ENCODE assay signal across 26 mouse cellular contexts in the genomic region with DNA sequence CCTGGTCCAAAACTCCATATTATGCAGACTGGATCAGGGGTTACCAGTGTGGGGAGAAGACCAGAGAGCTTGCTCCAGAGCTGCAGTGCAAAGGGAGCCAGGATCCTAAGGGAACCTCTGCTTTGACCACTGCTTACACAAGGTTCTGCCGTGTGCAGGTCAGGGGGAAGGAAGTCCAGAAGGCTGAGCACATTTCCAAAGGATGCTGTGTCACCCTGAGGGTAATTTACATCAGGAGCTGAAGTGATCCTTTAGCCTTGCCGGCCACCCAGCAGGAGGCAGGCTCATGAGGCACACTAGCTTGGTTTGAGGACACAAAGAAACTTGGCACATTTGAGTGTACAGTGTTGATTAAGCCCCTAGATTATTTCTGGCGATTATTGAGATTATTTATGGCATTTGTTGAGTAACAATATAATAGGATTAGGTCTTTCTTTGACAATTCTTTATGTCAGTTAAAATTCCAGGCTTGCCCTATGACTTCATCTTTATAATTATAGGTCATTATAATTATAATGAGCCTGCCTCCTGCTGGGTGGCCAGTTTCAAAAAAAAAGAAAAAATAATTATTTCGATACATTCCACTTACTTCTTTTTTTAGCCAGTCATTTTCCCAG. TPM values are rescaled to one million over a fixed set of nuclear protein-coding genes. Genes with fewer than 3 reads are reported as not detected.
DNase-seq lines count a peak whose midpoint lies in the region; ATAC-seq lines count a peak whose summit lies in the region.
"Had no signal": no experiment of that assay in that cellular context is flagged by ENCODE, and none has a peak within 500 bp of the region (broad histone marks: within the 10 kb centered on the region; RNA-seq: fewer than 3 reads in every experiment).

No protein-coding gene starts in this region.

- no peak overlapping the region for H3K4me3 ChIP-seq in forebrain, embryonic 14.5 days (ENCODE audit: low read depth, low read length)
- no peak overlapping the region for H3K4me3 ChIP-seq in forebrain, embryonic 11.5 days (ENCODE audit: low read depth, low read length)
- H3K4me3 ChIP-seq: forebrain, embryonic 12.5 days; heart, adult 2 months; hindbrain, embryonic 15.5 days; intestine, embryonic 15.5 days; left cerebral cortex, adult 2 months; neural tube, embryonic 12.5 days had no signal

- H3K4me1 ChIP-seq in forebrain, embryonic 14.5 days (ENCODE audit: control insufficient read depth, insufficient read depth, low read length), result no peaks in the 10 kb centered on the region
- H3K4me1 ChIP-seq in forebrain, embryonic 11.5 days (replicated peaks; ENCODE audit: control insufficient read depth, insufficient read depth, low read length), result no peaks in the 10 kb centered on the region
- H3K4me1 ChIP-seq: hindbrain, embryonic 15.5 days; intestine, embryonic 15.5 days; neural tube, embryonic 12.5 days had no signal

- no peak overlapping the region for H3K4me2 ChIP-seq in forebrain, embryonic 14.5 days (ENCODE audit: low read length)
- H3K4me2 ChIP-seq in forebrain, embryonic 11.5 days (ENCODE audit: low read depth, low read length, severe bottlenecking), result no peak overlapping the region
- H3K4me2 ChIP-seq: forebrain, embryonic 12.5 days; hindbrain, embryonic 15.5 days; intestine, embryonic 15.5 days; lung, embryonic 14.5 days; neural tube, embryonic 12.5 days had no signal

- DNase-seq in forebrain, embryonic 14.5 days (ENCODE audit: low spot score), result peak; percentile 8
- DNase-seq in forebrain, embryonic 11.5 days (ENCODE audit: low spot score), result no peak
- DNase-seq in 3T3-L1 (ENCODE audit: low read depth, low spot score) (peak; percentile 17), R1 (ENCODE audit: low read depth, low spot score) (peak; percentile 40)
- DNase-seq in cerebellum, adult 8-10 months, result no peak
- DNase-seq in lung, postnatal 25 days (ENCODE audit: low spot score), result no peak
- DNase-seq: cerebellum, postnatal 14 days; gastrocnemius, postnatal 10 days; heart, adult 2 months; heart, postnatal 36 days; kidney, adult 9 months; kidney, postnatal 4 days; layer of hippocampus, adult 9-11 months; left cerebral cortex, postnatal 4 days; lung, embryonic 14.5 days; lung, postnatal 4 days; thymus, postnatal 36 days had no signal

- H3K9ac ChIP-seq in forebrain, embryonic 14.5 days (ENCODE audit: low read length), result no peak overlapping the region
- no peak overlapping the region for H3K9ac ChIP-seq in forebrain, embryonic 11.5 days (ENCODE audit: low read length)
- H3K9ac ChIP-seq: forebrain, embryonic 12.5 days; hindbrain, embryonic 15.5 days; intestine, embryonic 15.5 days; lung, embryonic 14.5 days; neural tube, embryonic 12.5 days had no signal

- WGBS in forebrain, embryonic 14.5 days, result 17% methylated on average over 4 of the region's 4 CpGs
- WGBS in forebrain, embryonic 11.5 days, result 37% methylated on average over 4 of the region's 4 CpGs

- no peaks in the 10 kb centered on the region for H3K9me3 ChIP-seq in forebrain, embryonic 14.5 days (replicated peaks; ENCODE audit: control insufficient read depth, low read length)
- no peaks in the 10 kb centered on the region for H3K9me3 ChIP-seq in forebrain, embryonic 11.5 days (ENCODE audit: control insufficient read depth, low read length)
- H3K9me3 ChIP-seq: forebrain, embryonic 12.5 days; hindbrain, embryonic 15.5 days; intestine, embryonic 15.5 days; neural tube, embryonic 12.5 days had no signal

- H3K27ac ChIP-seq in forebrain, embryonic 14.5 days (ENCODE audit: low read depth, low read length), result no peak overlapping the region
- H3K27ac ChIP-seq in forebrain, embryonic 11.5 days (ENCODE audit: low read depth, low read length), result no peak overlapping the region
- H3K27ac ChIP-seq: forebrain, embryonic 12.5 days; heart, adult 2 months; hindbrain, embryonic 15.5 days; intestine, embryonic 15.5 days; left cerebral cortex, adult 2 months; neural tube, embryonic 12.5 days had no signal

- H3K36me3 ChIP-seq in forebrain, embryonic 14.5 days (ENCODE audit: control insufficient read depth, insufficient read depth, low read length), result no peaks in the 10 kb centered on the region
- H3K36me3 ChIP-seq in forebrain, embryonic 11.5 days (ENCODE audit: control insufficient read depth, insufficient read depth, low read length), result no peaks in the 10 kb centered on the region
- H3K36me3 ChIP-seq: forebrain, embryonic 12.5 days; hindbrain, embryonic 15.5 days; intestine, embryonic 15.5 days; neural tube, embryonic 12.5 days had no signal

- H3K27me3 ChIP-seq in forebrain, embryonic 14.5 days (replicated peaks; ENCODE audit: control insufficient read depth, insufficient read depth, low read length), result no peaks in the 10 kb centered on the region
- no peaks in the 10 kb centered on the region for H3K27me3 ChIP-seq in forebrain, embryonic 11.5 days (ENCODE audit: control insufficient read depth, insufficient read depth, low read length)
- H3K27me3 ChIP-seq: forebrain, embryonic 12.5 days; hindbrain, embryonic 15.5 days; intestine, embryonic 15.5 days; neural tube, embryonic 12.5 days had no signal

- no peak for ATAC-seq in forebrain, embryonic 14.5 days
- ATAC-seq in forebrain, embryonic 11.5 days (replicated peaks; ENCODE audit: low FRiP score), result no peak
- peak; percentile 36; the same call in 1 of the 2 replicates for ATAC-seq in megakaryocyte-erythroid progenitor cell, adult 5-6 weeks (replicated peaks; ENCODE audit: low FRiP score, low TSS enrichment, poor library complexity, severe bottlenecking)
- ATAC-seq: intestine, embryonic 15.5 days had no signal

RNA-seq across cellular contexts. Expression of gene Ccdc83, which starts 29.2 kb away (rescaled TPM):
- polyA plus RNA-seq in forebrain, embryonic 14.5 days (2014; fragmentation: Nextera tagmentation; extraction: Ambion mirVana), result not detected in 2 replicates
- not detected in 2 replicates for polyA plus RNA-seq in forebrain, embryonic 11.5 days (2014; fragmentation: Nextera tagmentation; extraction: Ambion mirVana)
- not detected in 2 replicates for total RNA-seq in megakaryocyte-erythroid progenitor cell, adult 5-6 weeks (2014; fragmentation: Nextera tagmentation)
- total RNA-seq in megakaryocyte-erythroid progenitor cell, adult 5-6 weeks (2017), result not detected in 2 replicates
- total RNA-seq: heart, adult 2 months; left cerebral cortex, adult 2 months; left cerebral cortex, postnatal 4 days; liver, adult 2 months had no signal
- polyA plus RNA-seq: C2C12; forebrain, embryonic 12.5 days; heart, embryonic 14.5 days; hindbrain, embryonic 15.5 days; intestine, embryonic 15.5 days; liver, adult 2 months; lung, embryonic 14.5 days; neural tube, embryonic 12.5 days had no signal

Comparison
In these comparisons a context has a peak if more than half of its experiments do, and no peak if none do; other contexts are left out.
1. DNase-seq: peak in forebrain, embryonic 14.5 days (single experiment), 3T3-L1 (single experiment) and R1 (single experiment); none in forebrain, embryonic 11.5 days (single experiment), cerebellum, adult 8-10 months (single experiment) and lung, postnatal 25 days (single experiment).